Mouse (Mus musculus) liver, postnatal 0 days (tissue): ENCODE results near the gene Fn1.

Experiments
- CTCF ChIP-seq: sonication (generic); IDR thresholded peaks from 2 replicates; pipeline ENCODE4 v1.5.1; 2016; ENCODE audit warnings: antibody characterized with exemption, low read depth
- EP300 ChIP-seq: IDR thresholded peaks from 2 replicates; pipeline ENCODE4 v1.6.1; 2016; ENCODE audit warnings: antibody characterized with exemption, low read depth, mild to moderate bottlenecking

DNA sequence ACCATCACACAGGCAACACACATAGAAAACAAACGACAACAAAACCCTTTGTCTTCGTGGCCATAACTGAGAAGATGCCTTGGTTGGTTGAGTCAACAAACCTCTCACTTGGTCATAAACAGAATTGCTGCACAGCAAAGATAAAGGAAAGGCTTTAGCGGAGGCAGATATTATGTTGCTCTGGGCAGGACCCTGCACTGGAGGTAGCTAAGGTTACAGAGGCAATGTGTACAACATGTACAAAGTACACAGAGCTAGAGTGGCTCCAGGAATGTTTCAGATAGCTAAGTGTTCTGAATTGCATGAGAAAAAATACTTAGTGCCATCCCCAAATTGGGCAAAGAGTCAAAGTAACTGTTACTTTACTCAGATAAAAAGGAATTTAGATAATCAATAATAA is 43.1 kb upstream of the Fn1 start:
- TF ChIP-seq CTCF (no peak), EP300 (no peak)
